Mouse (Mus musculus): ENCODE data around the gene Fhod1.

GRCm38 (mm10) chr8:105378673-105379072 is 30.9 kb upstream of the Fhod1 start:
- TF ChIP-seq POLR2AphosphoS2 (IDR thresholded peaks at IDR 0.05; ENCODE audit: low read length) (no peak), POLR2A (IDR thresholded peaks at IDR 0.05; ENCODE audit: control insufficient read depth in 1 of 2, insufficient read depth in 1 of 2, low read depth in 1 of 2, low read length in 2 of 2, poor library complexity in 1 of 2) (no peak)
